Mouse (Mus musculus) layer of hippocampus, adult 18-20 months (tissue): ENCODE results near the gene Spata9. TPM values are rescaled to one million over a fixed set of nuclear protein-coding genes. Genes with fewer than 3 reads are reported as not detected.
A peak's percentile ranks its signal among the peaks of the same experiment; 100 is the strongest.

Experiments
- DNase-seq, 2 experiments: peaks; one replicate each; pipeline ENCODE4 v3.0.0; 2022; ENCODE audit warnings: low spot score in 2 of 2
- total RNA-seq, 2 experiments: library from RNA; stranded (reverse); gene quantifications; 2 replicates each; pipeline ENCODE4 v1.2.3; 2021

Spata9 gene
- total RNA-seq, 2 experiments from 2014 or later = not detected

DNA sequence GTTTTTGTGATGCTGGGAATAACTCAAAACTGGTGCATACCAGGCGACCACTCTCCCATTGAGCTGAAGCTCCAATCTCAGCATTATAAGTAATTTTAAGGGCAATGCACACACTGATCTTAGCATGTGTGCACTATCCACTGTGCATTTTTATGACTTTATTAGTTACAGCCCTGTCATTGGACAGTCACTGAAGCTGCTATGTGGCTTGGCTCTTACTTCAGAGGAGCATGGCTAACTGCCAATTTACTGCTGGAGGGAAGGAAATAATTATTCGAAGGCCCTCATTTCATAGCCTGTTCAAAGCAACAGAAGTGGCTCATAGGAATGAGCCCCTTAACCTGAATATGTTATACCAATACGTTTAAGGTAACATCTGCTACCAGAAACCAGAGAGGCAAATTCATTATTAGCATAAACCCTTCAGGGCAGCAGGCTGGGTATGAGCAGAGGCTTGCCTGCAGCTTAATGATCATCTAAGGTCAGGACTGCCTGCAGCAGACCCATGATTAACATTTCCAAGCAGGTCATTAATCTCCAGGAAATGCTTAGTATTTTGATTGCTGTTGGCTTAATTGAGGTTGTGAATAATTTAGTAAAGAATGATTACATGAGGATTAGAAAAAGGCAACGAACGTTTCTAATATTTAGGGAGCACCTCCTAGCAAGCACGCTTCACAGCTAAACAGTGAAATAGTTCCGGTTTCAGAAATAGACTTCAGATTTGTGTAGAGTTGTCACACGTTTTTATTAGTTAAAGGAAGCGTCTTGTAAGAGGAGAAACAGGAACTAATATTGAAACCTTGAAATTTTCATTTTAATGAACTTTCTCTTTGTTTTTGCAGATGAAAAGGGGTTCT lies 25.4 kb downstream of the Spata9 start:
- no peak for DNase-seq

DNA sequence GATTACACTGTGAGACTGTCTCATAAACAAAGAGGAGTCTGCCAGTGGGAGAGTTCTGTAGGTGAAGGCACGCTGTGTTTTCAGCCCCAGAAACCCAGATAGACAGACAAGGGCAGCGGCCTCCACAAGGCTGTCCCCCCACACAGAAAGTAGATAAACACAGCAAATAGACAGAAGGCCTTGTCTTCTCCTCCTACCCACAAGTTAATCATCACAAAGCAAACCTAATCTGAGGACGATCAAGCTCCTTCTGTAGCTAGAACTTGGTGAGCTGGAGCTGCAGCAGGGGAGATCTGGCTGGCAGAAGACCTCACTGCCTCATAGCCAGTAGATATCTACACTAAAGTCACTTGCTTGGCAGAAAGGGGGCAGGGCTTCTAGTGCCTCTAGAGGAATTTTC lies 36.3 kb downstream of the Spata9 start:
- DNase-seq = no peak

DNA sequence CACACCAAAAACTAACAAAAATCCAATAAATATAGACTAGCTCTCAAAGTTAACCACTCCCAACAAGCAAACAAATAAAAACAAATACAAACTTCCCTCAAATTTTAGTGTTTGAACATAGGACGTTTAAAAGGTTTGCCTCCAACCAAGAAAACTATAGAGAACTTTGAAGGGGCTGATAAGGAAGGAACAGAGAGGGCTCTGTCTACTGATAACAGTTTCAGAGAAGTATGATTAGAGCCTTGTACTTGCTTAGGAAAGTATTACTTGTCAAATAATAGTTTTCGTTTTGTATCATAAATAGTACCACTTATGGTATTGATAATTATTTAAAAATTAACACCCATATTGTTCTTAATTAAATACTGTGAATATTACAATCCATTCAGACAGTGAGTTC lies 47.6 kb downstream of the Spata9 start:
- no peak for DNase-seq

DNA sequence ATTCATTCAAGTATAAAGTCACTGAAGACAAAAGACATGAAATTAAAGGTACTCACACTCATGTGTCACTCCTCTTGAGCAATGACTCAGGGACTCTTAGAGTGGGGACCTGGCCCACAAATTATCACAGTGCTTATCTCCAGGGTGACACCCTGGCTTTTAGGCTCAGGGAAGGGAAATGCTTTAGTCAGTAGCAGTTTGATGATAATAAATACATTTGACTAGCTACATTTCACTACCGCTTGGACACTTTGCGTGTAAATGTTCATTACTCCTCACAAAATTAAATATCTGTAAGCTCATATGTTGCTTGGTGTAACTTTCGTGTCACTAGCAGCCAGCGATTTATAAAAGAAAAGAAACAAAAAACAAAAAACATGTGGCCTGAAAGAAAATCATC lies 50.5 kb downstream of the Spata9 start:
- DNase-seq = peak in 1 of 2 experiments; percentile 11

DNA sequence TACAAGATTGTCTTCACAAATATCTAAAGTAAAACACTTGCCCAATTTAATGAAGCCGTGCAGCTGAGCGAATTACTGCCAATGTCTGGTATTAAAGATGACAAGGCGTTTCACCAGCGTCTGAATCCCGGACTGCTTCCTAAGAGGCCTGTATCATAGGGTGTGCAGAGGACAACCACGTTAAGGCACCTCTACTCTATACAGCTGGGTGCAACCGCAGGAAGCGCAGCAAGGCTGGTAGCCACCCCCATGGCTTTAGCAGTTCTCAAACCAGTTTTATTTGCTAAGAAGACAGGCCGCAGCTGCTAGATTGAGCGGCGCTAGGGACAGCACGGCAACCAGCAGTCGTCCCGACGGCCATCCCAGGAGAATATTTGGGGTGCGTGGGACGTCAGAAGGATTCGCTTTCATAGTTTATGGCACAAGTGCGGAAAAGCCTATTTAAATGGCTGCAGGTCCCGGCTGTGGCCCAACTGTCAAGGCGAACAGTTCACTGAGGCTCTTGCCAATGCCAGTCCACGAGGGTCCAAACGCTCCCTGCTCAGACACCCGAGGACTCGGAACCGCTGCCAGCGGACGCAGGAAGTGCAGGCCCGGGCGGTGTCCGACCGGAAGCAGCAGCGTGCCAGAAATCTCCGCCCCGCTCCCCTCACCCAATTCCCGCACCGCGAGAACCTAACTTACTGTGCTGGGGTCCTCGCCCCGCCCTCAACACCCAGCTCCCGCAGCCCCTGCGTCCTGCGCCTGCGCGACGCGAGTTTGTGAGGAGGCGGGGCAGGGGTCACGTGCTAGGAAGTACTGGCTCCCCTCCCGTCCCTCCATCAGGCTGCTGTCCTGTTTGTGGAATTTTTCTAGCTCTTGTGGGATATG lies 51.3 kb downstream of the Spata9 start, which contains the start of gene Rfesd:
TSS of gene Rfesd (minus strand) at position 746 of the 870 bp plus-strand sequence.
- peak; percentile 96 to 97 for DNase-seq

DNA sequence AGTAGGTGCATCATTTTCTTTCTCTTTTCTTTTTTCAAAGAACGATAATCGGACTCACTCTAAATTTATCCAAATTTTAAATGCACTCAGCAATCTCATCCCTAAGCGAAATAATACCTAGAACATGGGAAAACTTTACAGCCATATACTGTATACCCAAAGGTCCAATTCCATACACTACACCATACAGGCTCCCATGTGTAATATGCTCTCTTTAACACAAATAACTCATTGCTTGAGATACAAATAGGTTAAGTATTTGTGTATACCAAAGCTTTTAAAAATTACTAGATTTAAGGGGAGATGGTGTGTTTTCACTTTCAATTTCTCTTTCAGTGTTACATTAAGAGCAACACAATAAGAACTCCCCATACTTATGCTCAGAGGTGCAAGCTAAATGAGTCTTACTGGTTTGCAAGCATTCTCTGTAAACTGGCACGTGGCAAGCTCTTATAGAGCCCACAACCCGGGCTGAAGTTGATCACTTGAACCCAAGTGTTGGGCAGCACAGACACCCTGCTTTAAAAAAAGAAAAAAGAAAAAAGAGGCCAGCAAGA lies 52.0 kb downstream of the Spata9 start:
- no peak for DNase-seq

DNA sequence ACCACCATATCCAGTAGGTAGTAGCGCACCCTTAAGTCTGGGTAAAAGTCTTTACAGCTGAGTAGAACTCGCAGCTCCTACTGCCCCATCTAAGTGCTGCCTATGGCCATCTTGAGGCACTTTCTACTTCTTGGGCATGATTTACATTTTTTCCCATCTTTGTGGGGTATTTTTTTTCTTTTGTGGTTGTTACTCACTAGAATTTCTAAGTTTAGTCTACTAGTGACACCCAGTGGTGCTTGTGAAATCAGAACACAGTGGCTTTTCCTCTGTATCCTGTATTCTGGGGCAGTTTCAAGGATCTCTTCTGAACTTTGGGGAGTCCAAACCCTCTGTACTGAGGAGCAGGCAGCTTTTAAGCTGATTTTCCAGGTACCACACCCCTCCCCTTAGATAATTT lies 54.8 kb downstream of the Spata9 start:
- DNase-seq = peak in 1 of 2 experiments; percentile 48

DNA sequence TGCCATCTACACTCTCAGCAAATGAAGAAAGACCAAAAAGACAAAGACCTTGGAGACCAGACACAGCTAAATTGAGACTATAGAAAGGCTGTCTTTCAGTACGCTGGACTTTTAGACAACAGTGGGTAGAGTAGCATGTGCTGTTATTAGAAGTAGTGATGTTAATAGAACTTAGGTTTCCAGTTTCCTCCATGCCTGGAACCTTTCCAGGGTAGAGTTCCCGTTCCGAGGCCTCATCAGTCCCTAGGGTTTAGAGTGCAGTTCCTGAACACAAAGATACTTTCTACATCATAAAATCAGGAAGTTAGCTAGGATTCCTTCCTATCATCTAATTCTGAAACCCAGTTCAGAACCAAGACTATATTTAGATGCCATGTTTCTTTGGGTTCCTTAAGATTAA lies 57.6 kb downstream of the Spata9 start:
- DNase-seq = no peak

DNA sequence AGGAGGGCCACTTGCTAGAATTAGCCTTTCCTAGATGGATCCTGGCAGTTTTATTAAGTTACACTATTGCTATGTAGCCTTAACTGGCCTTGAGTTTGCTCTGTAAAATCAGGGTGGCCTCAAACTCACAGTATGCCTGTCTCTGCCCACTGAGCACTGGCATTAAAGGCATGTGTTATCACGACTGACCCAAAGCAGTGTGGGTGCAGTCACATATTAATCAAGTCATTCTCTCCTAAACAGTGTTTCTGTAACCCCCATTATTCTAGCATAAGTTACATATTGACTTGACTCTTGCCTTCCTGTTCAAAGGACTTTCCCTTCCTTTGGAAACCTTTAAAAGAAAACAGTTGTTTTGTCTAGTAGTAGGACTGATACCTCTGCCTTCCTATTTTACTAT lies 75.5 kb downstream of the Spata9 start:
- DNase-seq = no peak

DNA sequence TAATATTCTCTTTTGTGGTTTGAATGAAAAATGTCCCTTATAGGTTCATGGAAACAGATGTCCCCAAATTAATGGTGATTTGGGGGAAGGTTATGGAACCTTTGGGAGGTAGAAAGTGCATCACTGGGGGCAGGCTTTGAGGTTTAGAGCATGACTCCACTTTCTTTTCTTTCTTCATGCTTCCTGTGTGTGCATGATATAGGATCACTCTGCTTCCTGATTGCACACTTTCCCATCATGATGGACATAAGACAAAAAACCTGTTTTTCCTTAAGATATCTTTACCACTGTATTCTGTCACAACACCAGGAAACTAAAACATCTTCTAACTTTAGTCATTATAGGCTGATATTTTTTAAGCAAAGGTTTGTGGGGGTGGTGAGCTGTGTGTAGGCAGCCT lies 78.0 kb downstream of the Spata9 start:
- no peak for DNase-seq

Other genes with a start within 250 kb of the Spata9 start
- 10 to 100 TPM; 42.9 to 43.3 TPM for gene Glrx, start 127.3 kb upstream of the Spata9 start, total RNA-seq
- gene Rhobtb3, start 23.2 kb upstream of the Spata9 start, total RNA-seq = 10 to 100 TPM; 15.0 to 15.9 TPM
- gene Rfesd, start 51.6 kb downstream of the Spata9 start, total RNA-seq = 10 to 100 TPM; 15.7 to 16.7 TPM
- gene Gpr150, start 89.8 kb downstream of the Spata9 start, total RNA-seq = 1 to 10 TPM; 2.5 to 3.2 TPM
- gene Arsk, start 131.5 kb downstream of the Spata9 start, total RNA-seq = 1 to 10 TPM; 6.2 TPM
- 10 to 100 TPM; 17.1 to 17.3 TPM for gene Ttc37, start 131.6 kb downstream of the Spata9 start, total RNA-seq